Mouse (Mus musculus): Measurements from ENCODE around the gene Ralgps1.

DNA sequence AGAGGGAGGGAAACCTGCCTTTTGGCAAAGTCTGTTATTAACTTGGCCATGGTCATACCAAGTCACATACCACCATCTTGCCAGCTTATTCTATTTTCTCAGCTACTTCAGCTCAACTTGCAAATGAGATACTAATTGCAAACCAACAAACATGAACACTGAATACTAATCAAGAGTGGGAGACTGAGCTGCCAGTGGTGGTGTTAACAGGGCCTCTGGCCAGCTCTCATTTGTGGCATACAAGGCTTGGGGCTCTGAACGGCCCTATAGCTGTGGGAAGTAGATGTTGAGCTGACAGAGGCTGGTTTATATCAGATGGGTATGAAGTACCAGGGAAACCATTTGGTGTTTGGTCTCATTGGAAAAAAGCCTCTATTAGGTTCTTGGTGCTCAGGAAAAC is 104.2 kb downstream of the Ralgps1 start:
- TF ChIP-seq EP300 (optimal IDR thresholded peaks at IDR 0.05), result no peak
- no peak for TF ChIP-seq CTCF (IDR thresholded peaks at IDR 0.05; ENCODE audit: low read depth)
